Comparison of ENCODE assay signal across 24 mouse cellular contexts in the genomic region with DNA sequence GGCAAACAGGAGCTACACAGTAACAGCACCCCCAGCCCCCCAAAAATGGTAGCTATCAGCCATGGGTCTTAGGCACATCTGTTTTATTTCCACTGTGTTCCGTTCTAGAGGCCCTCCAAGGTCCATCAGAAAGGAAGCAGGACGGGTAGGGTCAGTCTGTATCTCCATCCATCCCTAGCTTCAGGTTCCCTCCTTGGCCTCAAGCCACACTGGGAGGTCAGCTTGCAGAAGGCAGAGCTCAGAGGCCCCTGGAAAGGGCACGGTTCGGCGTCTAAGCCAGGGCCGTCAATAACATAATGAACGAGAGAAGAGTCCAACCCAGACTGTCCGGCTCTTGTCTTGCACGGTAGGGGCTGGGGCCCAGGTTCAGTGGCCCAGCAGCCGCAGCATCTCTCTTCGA. TPM values are rescaled to one million over a fixed set of nuclear protein-coding genes. Genes with fewer than 3 reads are reported as not detected.
"Had no signal": no experiment of that assay in that cellular context is flagged by ENCODE, and none has a peak within 500 bp of the region (broad histone marks: within the 10 kb centered on the region; RNA-seq: fewer than 3 reads in every experiment).

No protein-coding gene starts in this region.

- ATAC-seq: liver, postnatal 0 days; lung, postnatal 0 days; midbrain, embryonic 15.5 days had no signal

- H3K27ac ChIP-seq: limb, embryonic 12.5 days; limb, embryonic 15.5 days; liver, embryonic 14.5 days; macrophage; midbrain, embryonic 12.5 days; midbrain, embryonic 15.5 days; stomach, postnatal 0 days had no signal

- H3K9ac ChIP-seq: limb, embryonic 15.5 days; liver, embryonic 14.5 days; liver, postnatal 0 days; lung, embryonic 14.5 days; midbrain, embryonic 12.5 days; midbrain, embryonic 15.5 days had no signal

- H3K9me3 ChIP-seq: limb, embryonic 12.5 days; limb, embryonic 15.5 days; midbrain, embryonic 12.5 days; midbrain, embryonic 15.5 days had no signal

- H3K4me3 ChIP-seq: midbrain, embryonic 15.5 days had no signal

- DNase-seq: kidney, postnatal 14 days; kidney, postnatal 4 days; left cerebral cortex, postnatal 4 days; liver, postnatal 0 days; lung, embryonic 14.5 days; right cerebral cortex, adult 18-20 months; right cerebral cortex, postnatal 14 days; right cerebral cortex, postnatal 4 days; thymus, adult 2 months; thymus, postnatal 14 days; thymus, postnatal 4 days had no signal

RNA-seq across cellular contexts. Expression of a gene that starts 0.9 kb away (rescaled TPM):
- total RNA-seq: megakaryocyte, adult 5-6 weeks had no signal
- polyA plus RNA-seq: kidney, embryonic 16.5 days; lung, embryonic 14.5 days; macrophage; stomach, embryonic 14.5 days; stomach, postnatal 0 days had no signal

RNA-seq across cellular contexts. Expression of a gene that starts 39.0 kb away (rescaled TPM):
- total RNA-seq: layer of hippocampus, postnatal 14 days; left cerebral cortex, postnatal 4 days; megakaryocyte, adult 5-6 weeks had no signal
- polyA plus RNA-seq: kidney, embryonic 16.5 days; limb, embryonic 12.5 days; liver, embryonic 11.5 days; liver, embryonic 14.5 days; liver, postnatal 0 days; lung, embryonic 14.5 days; lung, postnatal 0 days; macrophage; midbrain, embryonic 12.5 days; midbrain, embryonic 15.5 days; stomach, embryonic 14.5 days had no signal

RNA-seq across cellular contexts. Expression of a gene that starts 53.9 kb away (rescaled TPM):
- total RNA-seq: megakaryocyte, adult 5-6 weeks had no signal
- polyA plus RNA-seq: kidney, embryonic 16.5 days; limb, embryonic 12.5 days; lung, embryonic 14.5 days; lung, postnatal 0 days; macrophage; stomach, embryonic 14.5 days had no signal
